Mouse (Mus musculus) liver, embryonic 15.5 days (tissue): ENCODE results near the gene Armcx5. TPM values are rescaled to one million over a fixed set of nuclear protein-coding genes. Genes with fewer than 3 reads are reported as not detected.
"Not testable (repeated sequence)": the region's sequence is repeated elsewhere in the genome, so short reads cannot be mapped to it uniquely, and the experiment has no call there.

ENCODE experiments used
- ATAC-seq: fragments of 200-750 bp; cut with Nextera tagmentation; 2 replicates; pipeline ENCODE4 v1.8.0; 2017; ENCODE audit warnings: moderate number of reproducible peaks, mild to moderate bottlenecking, moderate library complexity; ENCODE audit not compliant: insufficient read depth
- H3K27ac ChIP-seq: fragments of 300-500 bp; sonication (generic); replicated peaks from 2 replicates; pipeline ENCODE4 v1.5.1; 2015; ENCODE audit warnings: mild to moderate bottlenecking, inconsistent platforms
- H3K27me3 ChIP-seq: fragments of 300-500 bp; sonication (generic); 2 replicates; pipeline ENCODE4 v1.6.1; 2015; ENCODE audit warnings: mild to moderate bottlenecking, inconsistent platforms
- H3K36me3 ChIP-seq: fragments of 300-500 bp; sonication (generic); replicated peaks from 2 replicates; pipeline ENCODE4 v1.6.1; 2015; ENCODE audit warnings: moderate library complexity, mild to moderate bottlenecking, inconsistent platforms
- H3K4me1 ChIP-seq: fragments of 300-500 bp; sonication (generic); replicated peaks from 2 replicates; pipeline ENCODE4 v1.6.1; 2015; ENCODE audit warnings: inconsistent platforms
- H3K4me2 ChIP-seq: fragments of 300-500 bp; sonication (generic); 2 replicates; pipeline ENCODE4 v1.6.1; 2015; ENCODE audit warnings: moderate library complexity, mild to moderate bottlenecking, inconsistent platforms
- H3K4me3 ChIP-seq: fragments of 300-500 bp; sonication (generic); replicated peaks from 2 replicates; pipeline ENCODE4 v1.5.1; 2015; ENCODE audit warnings: mild to moderate bottlenecking, inconsistent platforms
- H3K9ac ChIP-seq: fragments of 300-500 bp; sonication (generic); 2 replicates; pipeline ENCODE4 v1.6.1; 2015; ENCODE audit warnings: moderate library complexity, mild to moderate bottlenecking, inconsistent platforms
- H3K9me3 ChIP-seq: fragments of 300-500 bp; sonication (generic); replicated peaks from 2 replicates; pipeline ENCODE4 v1.6.1; 2016; ENCODE audit warnings: inconsistent platforms
- WGBS: fragments of 180-500 bp; shearing (Covaris S2); methylation state at CpG from one replicate; pipeline ENCODE4 v1.1.7; 2015; ENCODE audit warnings: mixed read lengths; ENCODE audit not compliant: insufficient replicate concordance; 5-methylcytosine and 5-hydroxymethylcytosine counted together
- microRNA counts: library from miRNA; unstranded; fragments of <30 nt; microRNA quantifications from one replicate; lab custom pipeline; 2016
- microRNA-seq: library from miRNA; unstranded; fragments of <30 nt; microRNA quantifications from one replicate; pipeline ENCODE4, GENCODE M21; 2016
- polyA plus RNA-seq: library from polyadenylated mRNA; unstranded; fragments of >200 nt; fragmentation: Nextera tagmentation; extraction: Ambion mirVana; gene quantifications from 2 replicates; pipeline ENCODE4 v1.2.1, GENCODE M21; 2015

Gene Armcx5
- polyA plus RNA-seq, 1 experiment from 2014 or later = 2.5 TPM

- Histone ChIP-seq H3K36me3 (no peaks in the 10 kb centered on the region), H3K9ac (no peak overlapping the region), H3K4me2 (no peak overlapping the region), H3K9me3 (no peaks in the 10 kb centered on the region), H3K4me1 (no peaks in the 10 kb centered on the region), H3K4me3 (no peak overlapping the region), H3K27me3 (no peaks in the 10 kb centered on the region), H3K27ac (no peak overlapping the region)
- 28% methylated on average over 3 of the region's 3 CpGs for WGBS
- ATAC-seq = no peak
Measured at GRCm38 (mm10) chrX:135768043-135768548, 25.6 kb downstream of the Armcx5 start.

- Histone ChIP-seq H3K4me3 (no peak overlapping the region), H3K9me3 (no peaks in the 10 kb centered on the region), H3K9ac (no peak overlapping the region), H3K27me3 (no peaks in the 10 kb centered on the region), H3K36me3 (no peaks in the 10 kb centered on the region), H3K4me1 (no peaks in the 10 kb centered on the region), H3K4me2 (no peak overlapping the region), H3K27ac (no peak overlapping the region)
- ATAC-seq = no peak
- WGBS = 53% methylated on average over 2 of the region's 2 CpGs
Measured at GRCm38 (mm10) chrX:135768565-135768964, 26.0 kb downstream of the Armcx5 start.

- H3K9me3 ChIP-seq = no peaks in the 10 kb centered on the region
- H3K4me1 ChIP-seq = no peaks in the 10 kb centered on the region
- no peak overlapping the region for H3K4me3 ChIP-seq
- no peak overlapping the region for H3K4me2 ChIP-seq
- no peak overlapping the region for H3K27ac ChIP-seq
- ATAC-seq = no peak
- no peaks in the 10 kb centered on the region for H3K36me3 ChIP-seq
- H3K27me3 ChIP-seq = no peaks in the 10 kb centered on the region; the same call in 1 of the 2 replicates
- H3K9ac ChIP-seq = no peak overlapping the region
Measured at GRCm38 (mm10) chrX:135791536-135791935, 49.0 kb downstream of the Armcx5 start.

- H3K4me2 ChIP-seq = no peak overlapping the region
- H3K9ac ChIP-seq = no peak overlapping the region
- no peaks in the 10 kb centered on the region for H3K4me1 ChIP-seq
- H3K27ac ChIP-seq = no peak overlapping the region
- WGBS = 65% methylated on average over 6 of the region's 6 CpGs
- H3K9me3 ChIP-seq = no peaks in the 10 kb centered on the region
- no peaks in the 10 kb centered on the region; the same call in 1 of the 2 replicates for H3K27me3 ChIP-seq
- no peak overlapping the region for H3K4me3 ChIP-seq
- no peaks in the 10 kb centered on the region for H3K36me3 ChIP-seq
- ATAC-seq = no peak
Measured at GRCm38 (mm10) chrX:135792326-135792725, 49.8 kb downstream of the Armcx5 start.

- not testable (repeated sequence) for H3K27me3 ChIP-seq, H3K27ac ChIP-seq, H3K4me1 ChIP-seq, H3K9ac ChIP-seq, H3K36me3 ChIP-seq, H3K9me3 ChIP-seq
- H3K4me3 ChIP-seq = peak overlapping the region; percentile 47
- ATAC-seq = peak; percentile 51; the same call in 1 of the 2 replicates
- peak overlapping the region; percentile 56 for H3K4me2 ChIP-seq
- 14% methylated on average over 27 of the region's 27 CpGs for WGBS
Measured at GRCm38 (mm10) chrX:135795591-135796304, 53.2 kb downstream of the Armcx5 start.

GRCm38 (mm10) chrX:135796305-135797211 is 54.0 kb downstream of the Armcx5 start:
- not testable (repeated sequence) for H3K9ac ChIP-seq, H3K4me1 ChIP-seq, H3K9me3 ChIP-seq, H3K27me3 ChIP-seq, H3K36me3 ChIP-seq, H3K27ac ChIP-seq
- ATAC-seq = peak; percentile 57
- 23% methylated on average over 26 of the region's 26 CpGs for WGBS
- Histone ChIP-seq H3K4me3 (peak overlapping the region; percentile 47), H3K4me2 (peak overlapping the region; percentile 56)

MicroRNA genes within 50 kb of the gene (microRNA counts, 519-probe panel; counts per million panel counts)
- microRNA mmu-miR-1970 (lab: Ali Mortazavi, UCI) = not detected

Small RNAs within 50 kb of the gene (microRNA-seq; reads per million reads assigned to microRNA genes)
- not detected for gene Mir1970
- gene Mir7646 = not detected

Other genes starting within 250 kb of the Armcx5 start
- not detected in 2 replicates for gene AV320801, start 248.1 kb upstream of the Armcx5 start, polyA plus RNA-seq
- 0.09 TPM in 1 of 2 replicates, not detected in the other for gene Nxf7, start 144.0 kb upstream of the Armcx5 start, polyA plus RNA-seq
- gene Prame, start 115.0 kb upstream of the Armcx5 start, polyA plus RNA-seq = not detected in 2 replicates
- gene Tcp11x2, start 48.9 kb upstream of the Armcx5 start, polyA plus RNA-seq = not detected in 2 replicates
- not detected in 2 replicates for gene Tmsb15a, start 17.5 kb upstream of the Armcx5 start, polyA plus RNA-seq
- 6.2 and 6.7 TPM in 2 replicates for gene Gprasp1, start within 50 bp of the Armcx5 start, polyA plus RNA-seq
- gene Bhlhb9, start 54.9 kb downstream of the Armcx5 start, polyA plus RNA-seq = 9.9 and 10.0 TPM in 2 replicates
- 0.74 and 1.2 TPM in 2 replicates for gene Gprasp2, start 96.3 kb downstream of the Armcx5 start, polyA plus RNA-seq